ENCODE assay signal across 10 mouse cellular contexts in the genomic region with DNA sequence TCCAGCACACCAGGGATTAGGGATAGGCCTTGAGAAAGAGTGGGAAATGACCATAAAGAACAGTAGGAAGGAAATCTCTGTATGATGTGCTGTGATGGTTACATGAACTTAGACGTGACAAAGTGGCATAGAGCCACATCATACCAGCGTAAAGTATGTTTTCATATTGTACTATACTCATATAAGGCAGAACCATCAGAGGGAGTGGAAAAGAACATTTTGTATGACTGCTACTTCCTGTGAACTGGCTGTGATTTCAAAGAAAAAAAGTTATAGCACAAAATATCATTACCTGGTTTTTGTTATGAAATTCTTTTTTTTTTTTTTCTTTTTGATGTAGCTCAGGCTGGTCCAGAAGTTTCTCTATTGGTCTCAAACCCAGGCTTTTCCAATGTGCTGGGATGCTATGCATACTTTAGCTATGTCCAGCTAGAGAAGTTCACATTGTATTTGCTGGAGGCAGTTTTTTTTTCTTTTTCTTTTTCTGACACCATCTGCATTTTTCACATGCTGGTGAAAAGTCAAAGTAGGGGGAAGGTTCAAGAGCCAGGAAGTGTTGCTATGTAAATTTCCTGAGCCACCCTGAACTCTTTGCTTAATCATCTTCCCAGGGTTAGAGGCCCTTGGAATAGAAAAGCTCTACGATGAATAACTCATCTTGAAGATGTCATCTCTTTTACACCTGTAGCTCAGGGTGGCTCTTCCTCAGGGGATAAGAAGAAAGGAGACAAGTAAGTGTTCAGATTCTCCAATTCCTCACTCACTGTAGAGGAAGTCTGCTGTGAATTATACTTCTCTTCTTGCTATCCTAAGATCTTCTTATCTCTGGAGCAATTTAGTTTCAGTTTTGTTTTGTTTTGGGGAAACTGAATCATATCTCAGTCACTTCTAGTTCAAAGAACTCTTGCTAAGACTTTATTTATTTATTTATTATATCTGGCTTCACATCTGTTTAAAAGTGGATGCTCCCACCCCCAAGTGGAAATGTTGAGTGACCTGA. TPM values are rescaled to one million over a fixed set of nuclear protein-coding genes. Genes with fewer than 3 reads are reported as not detected.
A peak's percentile ranks its signal among the peaks of the same experiment; 100 is the strongest.
DNase-seq lines count a peak whose midpoint lies in the region; ATAC-seq and TF ChIP-seq lines count a peak whose summit lies in the region.
"Had no signal": no experiment of that assay in that cellular context is flagged by ENCODE, and none has a peak within 500 bp of the region (broad histone marks: within the 10 kb centered on the region; RNA-seq: fewer than 3 reads in every experiment).

No protein-coding gene starts in this region.

- peak overlapping the region; percentile 89; the same call in 1 of the 2 replicates for H3K27ac ChIP-seq in intestine, postnatal 0 days (ENCODE audit: low read depth, low read length)

- no peak overlapping the region for H3K9ac ChIP-seq in intestine, postnatal 0 days (ENCODE audit: low read depth, low read length)

- no peaks in the 10 kb centered on the region for H3K9me3 ChIP-seq in intestine, postnatal 0 days (ENCODE audit: control insufficient read depth)

- H3K4me3 ChIP-seq in intestine, postnatal 0 days (ENCODE audit: low read depth, low read length), result peak overlapping the region; percentile 80; the same call in 1 of the 2 replicates

- DNase-seq in kidney, adult 9 months, result peak; percentile 22
- DNase-seq in kidney, postnatal 25 days, result no peak
- DNase-seq in 3T3-L1 (ENCODE audit: low read depth, low spot score), result peak; percentile 34
- DNase-seq in retina, postnatal 1 day, result no peak
- DNase-seq in adrenal gland, adult 8-10 months, result no peak
- DNase-seq in urinary bladder, adult 2 months (ENCODE audit: low spot score), result no peak
- DNase-seq: gastrocnemius, postnatal 10 days; kidney, adult 11 months had no signal

- TF ChIP-seq CTCF in intestine, postnatal 0 days (IDR thresholded peaks at IDR 0.05; ENCODE audit: low read depth), result no peak

- no peaks in the 10 kb centered on the region for H3K4me1 ChIP-seq in intestine, postnatal 0 days (replicated peaks; ENCODE audit: control insufficient read depth, insufficient read depth, low read length)

- peak; percentile 58 for ATAC-seq in CD4-positive, CD25-positive, alpha-beta regulatory T cell, adult 4 months
- no peak for ATAC-seq in intestine, postnatal 0 days

- no peaks in the 10 kb centered on the region for H3K27me3 ChIP-seq in intestine, postnatal 0 days (replicated peaks; ENCODE audit: control insufficient read depth, insufficient read depth, low read length)

- H3K4me2 ChIP-seq in intestine, postnatal 0 days (replicated peaks; ENCODE audit: low read depth), result peak overlapping the region; percentile 76

- 73% methylated on average over 3 of the region's 3 CpGs for WGBS in intestine, postnatal 0 days

- H3K36me3 ChIP-seq in intestine, postnatal 0 days (ENCODE audit: control insufficient read depth, insufficient read depth), result peaks cover 10% of the 10 kb centered on the region

RNA-seq across cellular contexts. Expression of a gene that starts 1.2 kb away (rescaled TPM):
- polyA plus RNA-seq in CD4-positive, CD25-positive, alpha-beta regulatory T cell, adult 4 months (2017; shearing (Covaris generic)), result 10 to 100 TPM; 64.8 to 77.8 TPM
- 28.5 and 32.2 TPM in 2 replicates for polyA plus RNA-seq in intestine, postnatal 0 days (2015; fragmentation: Nextera tagmentation; extraction: Ambion mirVana)
- total RNA-seq in adrenal gland, adult 8-10 months (2022), result 10 to 100 TPM; 41.7 to 79.0 (median 59.9) TPM
- polyA plus RNA-seq in urinary bladder, adult 2 months (2012; rRNA removed), result 27.1 and 29.6 TPM in 2 replicates

Comparison
In these comparisons a context has a peak if more than half of its experiments do, and no peak if none do; other contexts are left out.
1. DNase-seq: peak in kidney, adult 9 months (single experiment) and 3T3-L1 (single experiment); none in kidney, postnatal 25 days (0 of 2), retina, postnatal 1 day (single experiment), adrenal gland, adult 8-10 months (single experiment) and urinary bladder, adult 2 months (single experiment).